Mouse (Mus musculus) right cerebral cortex, adult 2 months (tissue): ENCODE measurements around the gene Mad1l1.

Source experiments
- DNase-seq, 2 experiments: peaks; one replicate each; pipeline ENCODE4 v3.0.0; 2021 to 2022; ENCODE audit warnings: low spot score in 2 of 2

Mad1l1 gene

DNA sequence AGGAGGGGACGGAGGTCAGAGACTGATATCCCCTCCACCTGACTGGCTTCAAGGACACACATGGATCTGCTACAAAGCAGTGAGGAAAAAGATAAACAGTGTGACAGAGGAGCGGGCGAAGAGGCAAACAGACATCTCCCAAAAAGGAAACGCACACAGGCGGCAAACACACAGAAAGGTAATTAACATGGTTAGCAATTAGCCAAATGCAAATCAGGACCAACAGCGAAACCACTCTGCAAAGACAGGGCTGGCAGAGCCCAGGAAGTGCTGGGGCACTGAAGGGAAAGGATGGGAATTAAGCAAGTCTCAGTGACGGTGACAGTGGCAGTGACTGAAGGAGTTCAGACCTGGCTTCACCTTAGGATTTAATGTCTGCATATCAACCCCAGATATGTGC is 187.3 kb downstream of the Mad1l1 start:
- no peak for DNase-seq

DNA sequence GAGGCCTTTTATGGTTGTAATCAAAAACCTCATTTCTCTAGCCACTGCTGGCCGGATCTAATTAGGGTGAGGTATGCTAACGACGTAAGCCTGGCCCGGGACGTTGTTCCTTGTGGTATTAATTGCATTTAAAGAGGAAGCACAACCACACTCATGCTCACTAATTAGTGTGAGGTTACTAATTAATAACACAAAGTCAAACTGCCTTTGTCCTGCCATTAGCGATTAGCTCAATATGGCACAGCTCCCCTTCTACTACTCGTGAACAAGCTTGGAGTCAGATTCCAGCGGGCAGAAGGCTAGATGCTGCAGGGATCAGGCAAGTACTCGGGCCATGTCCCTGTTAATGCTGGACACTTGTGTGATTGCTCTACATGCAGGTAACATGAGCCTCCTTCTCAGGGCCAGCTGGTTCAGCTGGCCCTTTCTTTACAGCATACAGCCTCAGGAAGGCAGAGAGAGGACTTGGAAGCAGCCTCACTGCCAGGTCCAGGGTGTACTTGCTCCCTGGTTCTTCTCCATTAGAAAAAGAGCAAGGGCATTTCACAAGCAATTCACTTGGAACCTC is 192.9 kb downstream of the Mad1l1 start:
- no peak for DNase-seq

DNA sequence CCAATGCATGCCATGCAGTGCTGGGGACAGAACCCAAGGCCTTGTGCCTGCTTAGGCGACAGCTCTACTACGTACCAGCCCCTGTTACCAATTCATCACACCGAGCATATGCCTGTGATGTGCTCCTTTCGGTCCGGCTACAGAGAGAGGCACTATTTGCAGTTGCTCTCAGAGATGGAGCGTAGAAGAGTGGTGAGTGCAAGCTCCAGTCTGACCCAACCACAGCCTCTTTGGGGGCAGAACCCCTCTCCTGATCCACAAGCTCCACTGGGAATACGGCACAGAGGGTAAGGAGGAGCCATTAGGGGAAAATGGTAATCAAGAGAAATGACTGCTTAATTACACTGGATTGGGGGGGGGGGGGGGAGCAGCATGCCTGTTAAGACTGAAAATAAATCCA is 193.4 kb downstream of the Mad1l1 start:
- DNase-seq = no peak

DNA sequence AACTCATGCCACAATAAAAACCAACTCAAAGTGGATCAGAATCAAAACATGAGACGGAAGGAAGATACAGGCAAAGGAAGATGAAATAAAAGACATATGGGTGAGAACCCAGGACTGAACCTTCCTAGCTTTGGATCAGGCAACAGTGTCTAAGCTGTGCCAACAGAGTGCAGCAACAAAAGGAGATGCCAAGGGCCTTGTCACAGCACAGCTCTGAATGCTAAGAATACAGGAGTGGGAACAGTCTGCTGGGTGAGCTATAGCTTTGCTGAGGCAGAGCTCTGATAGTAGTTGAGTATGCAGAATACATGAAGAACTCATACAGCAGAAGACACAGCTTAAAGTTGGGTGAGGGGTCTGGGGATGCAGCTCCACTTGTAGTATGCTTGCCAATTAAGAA is 196.7 kb downstream of the Mad1l1 start:
- no peak for DNase-seq

DNA sequence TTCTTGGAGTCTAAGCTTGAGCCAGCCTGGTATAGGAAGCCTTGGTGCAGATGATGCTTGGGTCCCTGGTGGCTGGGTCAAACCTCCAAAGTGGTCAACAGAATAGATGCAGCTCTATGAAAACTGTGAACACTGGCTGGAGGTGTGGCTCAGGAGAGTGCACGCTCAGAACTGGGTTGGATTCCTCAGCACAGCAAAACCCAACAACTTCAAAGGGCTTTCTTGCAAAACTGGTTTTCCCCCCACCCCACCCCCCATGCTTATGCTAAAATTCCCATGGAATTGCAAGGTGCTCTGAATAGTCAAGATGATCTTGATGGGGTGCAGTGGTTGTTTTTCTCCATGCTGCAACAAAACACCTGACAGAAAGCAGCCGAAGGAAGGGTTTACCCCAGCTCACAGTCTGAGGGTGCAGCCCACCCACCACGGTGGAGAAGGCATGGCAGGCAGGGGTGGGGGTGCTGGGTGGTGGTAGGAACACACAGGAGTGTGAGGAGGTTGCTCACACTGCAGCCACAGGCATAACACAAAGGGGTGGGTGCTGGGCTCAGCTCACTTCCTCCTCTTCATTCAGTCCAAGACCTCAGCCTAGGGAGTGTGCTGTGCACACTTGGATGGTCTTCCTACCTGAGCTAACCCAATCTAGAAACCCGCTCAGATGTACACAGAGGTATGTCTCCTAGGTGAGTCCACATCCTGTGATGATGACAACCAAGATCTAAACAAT is 197.5 kb downstream of the Mad1l1 start:
- no peak for DNase-seq

DNA sequence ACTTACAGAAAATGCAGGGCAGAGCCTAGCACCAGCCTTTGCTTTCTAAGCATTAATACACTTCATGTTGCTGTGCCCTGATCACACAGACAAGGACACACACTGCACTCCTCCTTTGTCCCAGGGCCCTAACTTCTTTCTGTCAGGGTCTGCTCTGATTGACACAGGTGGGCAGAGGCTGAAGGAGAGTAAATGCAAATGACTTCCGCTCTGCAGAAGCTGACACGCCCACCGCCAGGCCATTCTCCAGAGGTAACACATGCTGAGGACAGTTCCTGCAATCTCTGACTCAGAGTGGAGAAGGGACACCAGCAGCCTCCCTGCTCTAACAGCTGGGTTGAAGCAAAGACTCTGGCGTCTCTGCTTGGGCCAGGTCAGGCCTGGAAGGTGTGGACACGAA is 198.2 kb downstream of the Mad1l1 start:
- no peak for DNase-seq

DNA sequence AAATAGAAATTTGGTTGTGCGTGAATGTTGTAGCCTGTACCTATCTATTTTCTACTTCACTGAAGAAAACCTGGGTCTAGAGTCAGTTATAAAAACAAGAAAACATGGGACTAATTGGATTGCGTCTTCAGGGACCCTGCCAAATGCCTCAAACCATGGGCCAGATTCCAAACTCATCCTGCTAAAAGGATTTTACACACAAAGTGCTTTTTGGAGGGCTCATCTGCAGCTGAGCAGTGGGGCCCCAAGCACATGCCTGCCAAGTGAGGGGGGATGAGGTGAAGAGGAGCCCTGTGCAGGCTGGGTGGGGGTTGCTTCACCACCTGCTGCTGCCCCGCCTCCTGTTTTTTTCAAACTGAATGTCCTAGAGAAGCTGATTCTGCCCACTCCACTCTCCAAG is 199.4 kb downstream of the Mad1l1 start:
- DNase-seq = no peak

DNA sequence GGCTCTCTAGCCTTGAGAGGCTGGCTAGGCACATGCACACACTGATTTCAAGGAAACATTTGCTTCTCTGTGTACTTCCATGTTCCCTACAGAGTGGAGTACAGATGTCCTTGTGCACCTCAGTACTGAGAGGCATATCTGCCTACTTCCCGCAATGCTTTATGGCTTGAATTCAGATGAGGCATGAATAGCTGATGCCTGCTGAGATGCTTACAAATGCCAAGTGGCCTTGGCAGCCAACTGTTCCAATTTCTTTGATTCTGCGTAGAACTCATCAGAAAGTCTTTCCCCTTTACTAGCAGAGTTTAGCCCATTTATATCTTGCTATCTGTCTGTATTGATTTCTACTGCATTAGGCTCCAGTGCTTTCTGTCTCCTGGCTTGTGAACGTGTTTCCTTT is 202.4 kb downstream of the Mad1l1 start:
- DNase-seq = no peak

DNA sequence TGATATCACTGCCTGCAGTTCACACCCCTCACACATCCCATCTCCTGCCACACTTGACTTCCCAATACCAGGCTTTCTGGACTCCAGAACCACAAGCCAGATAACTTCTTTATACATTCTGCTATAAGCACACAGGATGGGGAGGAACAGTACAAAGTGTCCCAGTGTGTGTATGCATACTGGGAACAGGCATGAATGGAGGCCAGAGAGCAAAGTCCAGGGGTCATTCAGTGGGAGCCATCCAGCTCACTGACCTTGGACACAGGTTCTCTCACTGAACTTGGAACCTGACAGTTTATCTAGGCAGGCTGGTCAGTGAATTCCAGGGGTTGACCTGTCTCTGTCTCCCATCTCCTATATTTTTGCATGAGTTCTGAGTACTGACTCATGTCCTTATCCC is 203.4 kb downstream of the Mad1l1 start:
- no peak for DNase-seq

DNA sequence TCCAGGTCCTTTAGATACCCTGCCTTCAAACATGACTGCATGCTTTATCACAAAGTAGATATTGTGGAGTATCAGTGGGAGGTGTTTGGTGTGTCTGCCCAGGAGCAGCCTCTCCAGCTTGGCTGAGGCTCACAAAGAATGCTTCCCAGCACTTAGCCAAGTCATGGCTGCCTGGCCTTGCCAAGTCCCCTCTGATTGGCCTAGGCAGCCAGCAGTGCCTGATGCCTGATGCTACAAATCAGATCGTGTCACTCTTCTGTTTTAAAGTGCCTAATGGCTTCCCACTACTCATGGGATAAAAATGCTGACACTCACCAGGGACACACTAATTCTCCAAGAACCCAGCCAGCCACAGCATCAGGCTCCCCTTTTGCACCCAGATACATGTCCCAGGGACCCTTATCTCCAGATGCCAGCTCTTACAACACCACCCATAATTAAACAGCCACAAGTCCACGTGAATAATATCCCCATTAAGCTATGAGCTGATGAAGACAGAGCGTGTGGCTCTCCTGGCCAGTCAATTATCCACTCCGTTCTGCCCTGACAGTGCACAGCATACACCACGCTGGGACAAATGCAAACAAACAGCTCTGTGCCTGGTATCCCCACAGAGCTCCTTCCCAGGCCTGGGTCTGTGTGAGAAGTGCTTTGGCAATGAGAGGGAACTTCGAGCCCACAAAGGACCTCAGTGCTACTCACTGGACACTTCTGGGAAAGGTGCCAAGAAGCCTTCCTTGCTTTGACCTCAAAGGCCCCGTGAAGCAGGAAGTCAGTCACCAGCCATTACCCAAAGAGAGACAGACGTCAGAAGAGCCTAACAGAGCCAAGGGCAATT is 205.7 kb downstream of the Mad1l1 start:
- peak; percentile 29 to 48 for DNase-seq

DNA sequence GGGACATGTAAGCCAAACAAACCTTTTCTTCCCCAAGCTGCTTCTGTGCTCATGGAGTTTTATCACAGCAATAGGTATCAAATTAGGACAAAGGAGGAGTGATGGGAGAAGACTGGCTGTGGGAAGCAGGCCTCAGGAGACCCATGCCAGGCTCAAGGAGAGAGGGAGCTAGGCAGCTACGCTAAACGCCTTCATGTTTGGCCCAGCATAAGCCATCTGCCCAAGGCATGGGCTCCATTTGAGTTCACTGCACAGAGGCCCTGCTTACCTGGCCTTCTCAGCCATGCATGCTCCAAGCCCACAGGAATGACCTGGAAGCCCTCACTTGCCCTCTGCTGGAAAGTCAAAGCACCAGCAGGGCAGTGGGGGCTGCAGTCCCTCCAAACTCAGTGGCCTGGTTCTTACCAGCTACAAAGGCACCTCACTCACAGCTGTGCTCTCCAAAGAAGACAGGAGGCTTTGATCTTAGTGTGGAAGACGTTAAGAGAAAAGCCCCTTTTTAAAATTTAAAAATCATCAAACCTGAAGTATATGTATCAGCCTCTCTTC is 206.8 kb downstream of the Mad1l1 start:
- no peak for DNase-seq

DNA sequence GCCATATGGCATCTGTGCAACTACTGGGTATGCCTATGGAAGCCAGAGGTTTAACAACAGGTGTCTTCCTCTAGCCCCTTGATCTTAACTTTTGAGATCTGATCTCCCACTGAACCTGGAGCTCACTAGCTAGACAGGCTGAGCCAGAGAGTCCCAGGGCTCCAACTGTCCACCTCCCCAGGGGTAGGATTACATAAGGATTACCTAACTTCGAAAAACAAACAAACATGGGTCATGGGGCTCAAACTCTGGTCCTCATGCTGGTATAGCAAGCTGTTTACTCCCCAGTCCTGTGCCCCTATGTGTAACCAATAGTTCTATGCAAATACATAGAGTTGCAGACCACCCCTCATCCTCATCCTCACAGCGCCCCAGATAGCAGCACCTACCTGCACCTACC is 208.1 kb downstream of the Mad1l1 start:
- no peak for DNase-seq

DNA sequence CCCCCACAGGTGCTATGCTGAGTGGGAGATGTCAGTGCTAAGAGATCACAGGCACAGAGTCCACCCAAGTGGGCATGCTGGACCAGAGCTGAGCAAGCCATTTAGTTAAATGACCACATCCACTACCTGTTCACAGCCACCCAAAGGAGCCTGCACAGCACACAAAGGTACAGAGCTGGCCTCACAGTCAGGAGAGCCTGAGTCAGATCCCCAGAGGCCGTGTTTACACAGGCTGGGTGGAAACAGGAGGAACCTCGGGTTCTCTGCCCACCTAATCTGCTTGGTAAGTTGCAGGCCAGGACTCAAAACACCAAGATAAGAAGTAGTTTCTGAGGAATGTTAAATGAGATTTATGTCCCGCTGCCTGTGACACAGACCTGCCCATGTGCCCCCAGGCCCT is 211.3 kb downstream of the Mad1l1 start:
- no peak for DNase-seq

DNA sequence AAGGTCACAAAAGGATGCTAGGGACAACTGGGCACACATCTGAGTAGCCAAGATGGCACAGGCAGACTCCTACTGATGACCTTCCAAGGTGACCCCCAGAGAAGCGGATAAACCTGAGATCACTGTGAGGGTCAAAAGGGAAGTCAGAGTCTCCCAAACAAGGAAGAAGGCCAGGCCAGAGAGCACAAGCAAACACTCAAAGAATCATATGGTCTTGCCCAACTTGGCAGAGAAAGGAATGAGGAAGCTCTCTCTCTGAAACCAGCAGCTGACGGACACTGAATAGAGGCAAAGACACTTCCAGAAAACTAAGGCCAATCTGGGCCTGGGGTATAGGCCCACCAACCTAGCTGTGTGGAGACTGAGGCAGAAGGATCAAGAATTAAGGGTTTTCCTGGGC is 213.4 kb downstream of the Mad1l1 start:
- no peak for DNase-seq

DNA sequence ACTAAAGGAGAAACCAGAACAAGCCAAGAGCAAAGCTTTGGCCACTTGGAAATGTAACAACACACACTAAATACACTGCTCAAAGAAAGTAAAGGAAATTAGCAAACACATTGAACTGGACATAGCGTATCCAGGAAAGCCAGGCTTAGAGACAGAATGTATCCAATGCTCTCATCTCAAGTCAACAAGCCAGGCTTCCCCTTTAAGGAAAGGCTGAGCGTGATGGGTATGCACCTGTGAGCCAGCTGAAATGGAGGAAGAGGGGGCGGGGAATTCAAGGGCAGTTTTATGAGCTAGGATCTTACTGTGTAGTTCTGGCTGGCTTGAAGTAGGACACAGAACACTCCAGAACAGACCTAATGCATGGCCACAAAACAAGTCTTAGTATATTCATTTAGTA is 215.3 kb downstream of the Mad1l1 start:
- DNase-seq = no peak

DNA sequence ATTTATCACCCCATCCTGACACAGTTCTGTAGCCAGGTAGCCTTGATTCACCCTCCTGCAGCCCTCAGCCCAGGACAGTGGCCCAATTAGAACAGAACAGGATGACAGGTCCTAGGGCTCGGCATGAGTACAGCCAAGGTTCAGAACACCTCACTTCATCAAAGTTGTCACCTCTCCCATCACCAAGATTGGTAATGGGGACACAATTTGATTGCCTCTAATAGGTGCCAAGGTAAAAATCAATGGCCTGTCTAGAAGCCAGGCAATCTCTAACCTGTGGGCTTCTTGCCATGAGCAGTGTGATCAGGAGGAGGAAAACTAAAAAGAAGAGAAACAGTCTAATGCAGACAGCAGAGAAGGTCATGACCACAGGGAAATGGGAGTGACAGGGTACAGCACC is 216.5 kb downstream of the Mad1l1 start:
- no peak for DNase-seq

DNA sequence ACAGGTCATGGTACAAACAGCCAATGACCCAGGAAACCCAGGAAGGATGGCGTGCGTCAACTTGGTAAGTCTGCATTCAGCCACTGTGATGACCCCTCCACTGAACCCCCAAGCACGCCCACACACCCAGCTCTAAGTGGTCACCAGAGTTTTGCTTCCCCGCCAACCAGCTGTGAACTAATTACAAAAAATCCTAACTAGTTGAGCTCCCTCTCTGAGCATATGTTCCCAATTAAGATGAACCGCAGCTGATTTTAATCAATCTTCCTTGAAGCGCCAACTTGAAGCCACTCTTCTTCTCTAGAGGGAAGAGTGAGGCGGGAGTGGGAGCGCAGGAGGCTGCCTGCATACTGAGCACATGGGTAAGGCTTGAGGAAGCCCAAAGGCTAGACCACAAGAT is 218.6 kb downstream of the Mad1l1 start:
- DNase-seq = no peak

DNA sequence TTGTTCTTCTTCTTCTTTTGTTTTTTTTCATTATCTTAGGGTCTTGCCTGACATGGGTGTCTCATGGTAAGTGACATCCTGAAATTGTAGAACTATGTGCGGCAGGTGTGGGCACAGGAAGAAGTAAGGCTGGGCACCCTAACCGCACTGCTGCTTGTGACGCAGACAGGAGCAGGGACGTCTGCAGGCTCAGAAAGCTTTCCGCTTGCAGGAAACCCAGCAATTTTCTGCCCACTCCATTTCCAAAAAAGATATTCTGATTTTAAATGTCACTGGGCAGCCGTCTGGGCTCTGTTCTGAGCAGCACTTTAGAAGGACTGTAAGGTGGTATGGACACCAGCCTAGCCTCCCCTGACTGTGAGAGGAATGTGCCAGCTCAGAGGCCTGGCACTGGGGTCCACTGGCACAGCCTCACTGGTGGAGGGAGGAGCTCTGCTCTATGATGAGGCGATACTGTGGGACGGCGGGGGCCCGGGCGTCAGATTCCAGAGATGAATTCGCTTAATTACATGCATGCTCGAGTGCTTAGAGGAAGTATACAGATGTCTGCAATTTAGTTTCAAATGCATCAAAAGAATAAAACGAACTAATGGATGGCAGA is 219.8 kb downstream of the Mad1l1 start:
- DNase-seq = peak; percentile 46 to 60

DNA sequence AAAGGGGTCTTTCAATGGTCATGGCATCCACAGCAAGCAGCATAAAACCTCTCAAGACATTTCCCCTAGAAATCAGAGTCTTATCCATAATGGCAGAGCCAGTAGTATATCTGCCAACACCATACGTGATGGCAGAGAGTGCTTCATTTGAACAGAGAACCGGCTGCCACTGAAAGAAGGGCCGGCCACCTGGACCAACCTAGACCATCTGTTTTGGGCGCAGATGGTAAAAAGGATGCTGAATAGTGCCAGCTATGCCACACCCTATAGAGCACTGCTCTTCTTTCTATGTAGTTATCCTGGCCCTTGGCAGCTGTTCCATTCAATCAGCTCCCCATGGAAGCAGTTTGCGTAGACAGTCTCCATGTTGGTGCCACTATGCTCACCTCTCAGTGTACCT is 222.6 kb downstream of the Mad1l1 start:
- DNase-seq = no peak

DNA sequence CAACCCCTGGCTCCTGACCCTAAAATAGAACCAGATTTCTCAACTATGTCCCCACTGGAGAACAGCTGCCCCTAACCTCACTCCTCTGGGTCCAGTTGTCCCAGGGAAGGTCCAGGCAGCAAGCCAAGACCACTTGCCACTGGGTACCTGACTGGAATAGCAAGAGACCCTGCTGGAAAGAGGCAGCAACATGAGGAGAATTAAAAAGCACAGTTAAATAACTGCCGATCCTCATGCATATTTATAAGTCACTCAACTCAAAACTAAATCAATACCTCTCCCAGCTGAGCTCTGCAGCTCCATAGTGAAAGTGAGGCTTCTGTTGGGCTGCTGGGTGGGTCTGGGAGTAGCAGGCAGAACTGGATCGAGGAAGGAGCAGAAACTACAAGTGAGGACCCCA is 226.1 kb downstream of the Mad1l1 start:
- DNase-seq = peak; percentile 40

DNA sequence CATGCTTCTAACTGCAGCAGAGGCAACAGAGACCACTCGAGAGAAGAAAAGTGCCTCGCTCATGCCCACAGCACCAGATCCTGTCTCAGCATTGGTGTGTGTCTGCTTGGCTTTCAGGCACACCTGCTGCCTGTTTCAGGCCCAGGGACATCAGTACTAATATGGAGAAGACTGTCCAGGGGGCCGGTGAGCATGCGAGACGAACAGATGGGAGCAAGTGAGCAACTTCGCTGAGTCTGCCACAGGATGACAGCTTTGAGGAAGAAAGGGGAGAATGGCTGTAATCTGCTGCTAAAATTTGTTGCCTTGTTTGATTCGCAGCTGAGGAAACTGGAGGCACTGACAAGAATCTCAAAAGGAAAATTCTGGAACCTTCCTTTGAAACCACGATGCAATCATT is 227.9 kb downstream of the Mad1l1 start:
- peak in 1 of 2 experiments; percentile 29 for DNase-seq

DNA sequence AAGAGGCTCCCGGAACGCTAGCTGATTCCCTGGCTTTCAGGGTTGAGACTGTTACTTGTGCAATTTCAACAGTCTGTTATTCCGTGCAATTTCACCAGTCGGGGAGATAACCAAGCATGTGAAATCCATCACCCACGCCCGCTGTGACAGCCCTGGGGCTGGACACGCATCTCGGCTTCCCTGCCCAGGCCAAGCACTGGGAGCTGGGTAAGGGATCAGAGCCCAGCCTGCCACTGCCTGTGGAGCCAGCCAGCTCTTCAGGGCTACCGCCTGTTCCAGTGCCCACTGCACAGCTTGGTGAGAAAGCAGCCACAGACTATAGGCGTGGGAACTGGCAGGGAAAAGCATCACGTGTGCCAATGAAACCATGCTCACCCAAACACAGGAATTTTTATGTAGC is 229.8 kb downstream of the Mad1l1 start:
- peak; percentile 67 to 76 for DNase-seq
